Mouse (Mus musculus): ENCODE results near the gene Dusp11. TPM values are rescaled to one million over a fixed set of nuclear protein-coding genes. Genes with fewer than 3 reads are reported as not detected.
A peak's percentile ranks its signal among the peaks of the same experiment; 100 is the strongest.
"Not testable (repeated sequence)": the region's sequence is repeated elsewhere in the genome, so short reads cannot be mapped to it uniquely, and the experiment has no call there.

The Dusp11 gene
- 47.8 and 55.0 TPM in 2 replicates for polyA plus RNA-seq (2015; fragmentation: Nextera tagmentation; extraction: Ambion mirVana)

- ATAC-seq (ENCODE audit: low FRiP score): peak; percentile 98
- H3K27me3 ChIP-seq (replicated peaks): no peaks in the 10 kb centered on the region
- under 1% methylated on average over 70 of the region's 70 CpGs for WGBS
Observed at GRCm38 (mm10) chr6:85961101-85962091, at the start of gene Dusp11. Gene Dusp11, minus strand, starts transcription at chr6:85961667.

GRCm38 (mm10) chr6:86009980-86010379 is 48.5 kb upstream of the Dusp11 start:
- no peaks in the 10 kb centered on the region for H3K36me3 ChIP-seq
- no peaks in the 10 kb centered on the region for H3K9me3 ChIP-seq (replicated peaks)
- H3K4me1 ChIP-seq: no peaks in the 10 kb centered on the region
- no peak; the same call in 1 of the 2 replicates for ATAC-seq (ENCODE audit: low FRiP score)
- H3K9ac ChIP-seq (replicated peaks): no peak overlapping the region
- H3K4me3 ChIP-seq (replicated peaks): no peak overlapping the region
- H3K27me3 ChIP-seq (replicated peaks): no peaks in the 10 kb centered on the region
- H3K27ac ChIP-seq (replicated peaks): no peak overlapping the region
- no peak overlapping the region for H3K4me2 ChIP-seq
- WGBS: 45% methylated on average over 4 of the region's 4 CpGs

More at GRCm38 (mm10) chr6:85961101-85962091, at the start of gene Dusp11:
- Histone ChIP-seq H3K27ac (replicated peaks) (peak within 1 kb of the TSS; percentile 97), H3K4me1 (peaks cover 26% of the 10 kb centered on the region), H3K36me3 (peaks cover 17% of the 10 kb centered on the region), H3K9ac (replicated peaks) (peak within 1 kb of the TSS; percentile 95), H3K4me2 (peak within 1 kb of the TSS; percentile 80), H3K4me3 (replicated peaks) (peak within 1 kb of the TSS; percentile 91), H3K9me3 (replicated peaks) (no peaks in the 10 kb centered on the region)

GRCm38 (mm10) chr6:86004271-86005148 is 43.0 kb upstream of the Dusp11 start:
- H3K27me3 ChIP-seq (replicated peaks): no peaks in the 10 kb centered on the region
- H3K36me3 ChIP-seq: no peaks in the 10 kb centered on the region
- peak overlapping the region; percentile 44; the same call in 1 of the 2 replicates for H3K9ac ChIP-seq (replicated peaks)
- H3K4me1 ChIP-seq: peaks cover 6% of the 10 kb centered on the region
- WGBS: 13% methylated on average over 18 of the region's 18 CpGs
- ATAC-seq (ENCODE audit: low FRiP score): peak; percentile 91
- H3K9me3 ChIP-seq (replicated peaks): no peaks in the 10 kb centered on the region
- no peak overlapping the region; the same call in 1 of the 2 replicates for H3K27ac ChIP-seq (replicated peaks)
- H3K4me3 ChIP-seq (replicated peaks): 0 out of 2 replicates have a peak overlapping the region, but pooled peaks have one; percentile 24
- H3K4me2 ChIP-seq: peak overlapping the region; percentile 58

- WGBS: 76% methylated on average over 18 of the region's 18 CpGs
- no peaks in the 10 kb centered on the region for H3K9me3 ChIP-seq (replicated peaks)
- no peak for ATAC-seq (ENCODE audit: low FRiP score)
- peaks cover 6% of the 10 kb centered on the region for H3K4me1 ChIP-seq
- H3K9ac ChIP-seq (replicated peaks): no peak overlapping the region
- no peak overlapping the region for H3K4me3 ChIP-seq (replicated peaks)
- H3K27me3 ChIP-seq (replicated peaks): no peaks in the 10 kb centered on the region
- H3K27ac ChIP-seq (replicated peaks): no peak overlapping the region
- no peaks in the 10 kb centered on the region for H3K36me3 ChIP-seq
- H3K4me2 ChIP-seq: no peak overlapping the region
Observed at GRCm38 (mm10) chr6:86003405-86003925, 42.0 kb upstream of the Dusp11 start.

- H3K9ac ChIP-seq (replicated peaks); ATAC-seq (ENCODE audit: low FRiP score); H3K9me3 ChIP-seq (replicated peaks); H3K36me3 ChIP-seq; H3K4me1 ChIP-seq; H3K27me3 ChIP-seq (replicated peaks); H3K27ac ChIP-seq (replicated peaks); H3K4me3 ChIP-seq (replicated peaks); H3K4me2 ChIP-seq: not testable (repeated sequence)
- 89% methylated on average over 5 of the region's 5 CpGs for WGBS
Observed at GRCm38 (mm10) chr6:85990774-85991173, 29.3 kb upstream of the Dusp11 start.

- H3K36me3 ChIP-seq; H3K4me1 ChIP-seq; H3K4me2 ChIP-seq; H3K9ac ChIP-seq (replicated peaks); H3K27me3 ChIP-seq (replicated peaks); H3K9me3 ChIP-seq (replicated peaks); H3K4me3 ChIP-seq (replicated peaks); H3K27ac ChIP-seq (replicated peaks); ATAC-seq (ENCODE audit: low FRiP score): not testable (repeated sequence)
- WGBS: 90% methylated on average over 5 of the region's 5 CpGs
Observed at GRCm38 (mm10) chr6:85989570-85989969, 28.1 kb upstream of the Dusp11 start.

GRCm38 (mm10) chr6:85984351-85984750 is 22.9 kb upstream of the Dusp11 start:
- Histone ChIP-seq H3K27ac (replicated peaks) (no peak overlapping the region), H3K9ac (replicated peaks) (no peak overlapping the region), H3K27me3 (replicated peaks) (no peaks in the 10 kb centered on the region), H3K9me3 (replicated peaks) (no peaks in the 10 kb centered on the region), H3K36me3 (no peaks in the 10 kb centered on the region), H3K4me1 (no peaks in the 10 kb centered on the region), H3K4me2 (no peak overlapping the region), H3K4me3 (replicated peaks) (no peak overlapping the region)
- ATAC-seq (ENCODE audit: low FRiP score): no peak
- WGBS: 82% methylated on average over 8 of the region's 8 CpGs

- not testable (repeated sequence) for H3K9ac ChIP-seq (replicated peaks); H3K4me2 ChIP-seq; H3K4me1 ChIP-seq; H3K9me3 ChIP-seq (replicated peaks); H3K36me3 ChIP-seq; H3K27ac ChIP-seq (replicated peaks); ATAC-seq (ENCODE audit: low FRiP score); H3K4me3 ChIP-seq (replicated peaks); H3K27me3 ChIP-seq (replicated peaks)
- WGBS: 84% methylated on average over 4 of the region's 4 CpGs
Observed at GRCm38 (mm10) chr6:85978736-85979135, 17.3 kb upstream of the Dusp11 start.

- WGBS: 93% methylated on average over 5 of the region's 5 CpGs
- Histone ChIP-seq H3K9ac (replicated peaks) (no peak overlapping the region), H3K4me1 (no peaks in the 10 kb centered on the region), H3K27me3 (replicated peaks) (no peaks in the 10 kb centered on the region), H3K4me3 (replicated peaks) (no peak overlapping the region), H3K27ac (replicated peaks) (no peak overlapping the region), H3K36me3 (no peaks in the 10 kb centered on the region), H3K9me3 (replicated peaks) (no peaks in the 10 kb centered on the region), H3K4me2 (no peak overlapping the region)
- no peak for ATAC-seq (ENCODE audit: low FRiP score)
Observed at GRCm38 (mm10) chr6:85976242-85976641, 14.8 kb upstream of the Dusp11 start.

- ATAC-seq (ENCODE audit: low FRiP score): no peak
- Histone ChIP-seq H3K4me1 (no peaks in the 10 kb centered on the region), H3K9ac (replicated peaks) (no peak overlapping the region), H3K27ac (replicated peaks) (no peak overlapping the region), H3K36me3 (no peaks in the 10 kb centered on the region), H3K4me2 (no peak overlapping the region), H3K9me3 (replicated peaks) (no peaks in the 10 kb centered on the region), H3K27me3 (replicated peaks) (no peaks in the 10 kb centered on the region), H3K4me3 (replicated peaks) (no peak overlapping the region)
- 84% methylated on average over 1 of the region's 1 CpGs for WGBS
Observed at GRCm38 (mm10) chr6:85975761-85976160, 14.3 kb upstream of the Dusp11 start.

- Histone ChIP-seq H3K4me1 (no peaks in the 10 kb centered on the region), H3K9ac (replicated peaks) (no peak overlapping the region), H3K27ac (replicated peaks) (no peak overlapping the region), H3K36me3 (no peaks in the 10 kb centered on the region), H3K4me2 (no peak overlapping the region), H3K9me3 (replicated peaks) (no peaks in the 10 kb centered on the region), H3K27me3 (replicated peaks) (no peaks in the 10 kb centered on the region), H3K4me3 (replicated peaks) (no peak overlapping the region)
- WGBS: 67% methylated on average over 10 of the region's 10 CpGs
- no peak for ATAC-seq (ENCODE audit: low FRiP score)
Observed at GRCm38 (mm10) chr6:85974941-85975617, 13.6 kb upstream of the Dusp11 start.
